Mouse (Mus musculus) CD4-positive helper T cell, adult 2 months (primary cell): Measurements from ENCODE around the gene Dcaf12.

Experiments
- DNase-seq: peaks from one replicate; pipeline ENCODE4 v3.0.0-alpha.2; 2012; ENCODE audit warnings: low read depth, missing footprints, low spot score

Dcaf12 gene

GRCm38 (mm10) chr4:41245408-41245807, 69.3 kb downstream of the Dcaf12 start:
- no peak for DNase-seq
